Mouse (Mus musculus) G1E (cell line): ENCODE results near the gene Sorbs2.

ENCODE experiments used
- CTCF ChIP-seq: IDR thresholded peaks from 2 replicates; pipeline ENCODE4 v1.5.1; 2012; ENCODE audit warnings: low read depth, low read length, inconsistent platforms, mixed read lengths
- GATA1 ChIP-seq: IDR thresholded peaks from 2 replicates; pipeline ENCODE4 v1.6.1; 2012; ENCODE audit warnings: borderline replicate concordance, low read length, inconsistent platforms, mixed read lengths
- GATA2 ChIP-seq: IDR thresholded peaks from 2 replicates; pipeline ENCODE4 v1.6.1; 2012; ENCODE audit warnings: low read depth, low read length, inconsistent platforms, borderline replicate concordance

DNA sequence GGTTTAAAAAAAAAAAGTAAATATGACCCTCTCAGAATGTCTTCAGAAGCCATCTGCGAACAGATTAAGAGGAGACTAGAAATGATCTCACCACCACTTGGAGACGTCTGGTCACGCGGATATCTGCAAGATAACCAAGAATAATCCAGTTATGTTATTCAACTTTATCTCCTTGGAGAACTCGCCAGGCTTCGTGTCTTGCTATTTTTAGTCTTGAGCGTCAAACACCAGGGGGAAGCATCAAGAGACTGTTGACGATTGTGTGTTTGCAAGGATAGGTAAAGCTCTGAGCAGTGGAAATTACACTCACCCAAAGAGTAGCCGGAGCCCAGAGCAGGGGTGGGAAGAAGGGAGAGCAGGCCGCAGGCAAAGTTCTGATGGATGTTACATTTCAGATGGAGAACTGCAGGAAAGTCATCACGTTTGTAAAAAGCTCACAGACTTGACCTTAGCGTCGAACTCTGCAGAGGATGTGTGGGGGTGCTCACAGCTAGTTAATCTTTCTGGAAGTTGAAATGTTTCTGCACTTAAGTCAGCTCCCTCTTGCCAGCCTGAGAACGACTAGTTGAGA, 337.4 kb downstream of the Sorbs2 start:
- TF ChIP-seq CTCF (no peak), GATA2 (no peak), GATA1 (no peak)
